Mouse (Mus musculus) testis, adult 2 months (tissue): ENCODE data around the gene Atad1.

Experiments
- CTCF ChIP-seq: fragments of 200-500 bp; IDR thresholded peaks from 2 replicates; pipeline ENCODE4 v1.5.1; 2012; ENCODE audit warnings: low read depth, mild to moderate bottlenecking, inconsistent platforms, low read length, moderate library complexity; ENCODE audit not compliant: control insufficient read depth, insufficient read depth, insufficient replicate concordance
- POLR2A ChIP-seq: fragments of 200-500 bp; IDR thresholded peaks from 2 replicates; pipeline ENCODE4 v1.6.1; 2012; ENCODE audit warnings: low read depth, mild to moderate bottlenecking, inconsistent platforms, low read length, moderate library complexity; ENCODE audit not compliant: control insufficient read depth

- TF ChIP-seq CTCF, result peak; percentile 18; the same call in 1 of the 2 replicates
- no peak for TF ChIP-seq POLR2A
Observed at GRCm38 (mm10) chr19:32643642-32644041, 95.9 kb downstream of the Atad1 start.
